Mouse (Mus musculus): ENCODE results near the gene Gm21987. TPM values are rescaled to one million over a fixed set of nuclear protein-coding genes. Genes with fewer than 3 reads are reported as not detected.

The Gm21987 gene
- polyA plus RNA-seq, 1 experiment from 2014 or later, result not detected

DNA sequence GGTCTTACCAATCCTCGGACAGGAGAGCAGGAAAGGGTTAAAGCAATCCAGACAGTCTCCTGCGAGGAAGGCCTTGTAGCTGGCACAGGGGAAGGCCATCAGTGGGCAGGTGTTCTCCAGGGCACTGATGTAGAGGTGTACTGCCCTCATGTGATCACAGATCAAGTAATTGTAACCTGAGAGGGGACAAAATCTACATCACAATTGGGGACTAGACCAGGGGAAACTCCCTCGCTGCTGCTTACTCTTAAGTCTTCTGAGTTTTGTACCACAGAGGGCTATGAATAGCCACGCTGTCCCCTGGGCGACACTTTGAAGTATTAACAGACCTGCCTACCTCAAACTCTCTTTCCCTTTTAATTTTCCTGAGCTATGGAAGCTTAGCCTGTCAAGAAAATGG lies 60.7 kb downstream of the Gm21987 start:
- Histone ChIP-seq H3K4me1 (0 out of 2 replicates have a peak, but pooled peaks cover 2% of the 10 kb centered on the region), H3K36me3 (replicated peaks) (no peaks in the 10 kb centered on the region), H3K27me3 (replicated peaks; ENCODE audit: low read depth, poor library complexity, severe bottlenecking) (no peaks in the 10 kb centered on the region), H3K9me3 (no peaks in the 10 kb centered on the region), H3K4me3 (no peak overlapping the region), H3K27ac (replicated peaks) (no peak overlapping the region)
- 32% methylated on average over 5 of the region's 5 CpGs for WGBS
- no peak for DNase-seq (ENCODE audit: low spot score)

DNA sequence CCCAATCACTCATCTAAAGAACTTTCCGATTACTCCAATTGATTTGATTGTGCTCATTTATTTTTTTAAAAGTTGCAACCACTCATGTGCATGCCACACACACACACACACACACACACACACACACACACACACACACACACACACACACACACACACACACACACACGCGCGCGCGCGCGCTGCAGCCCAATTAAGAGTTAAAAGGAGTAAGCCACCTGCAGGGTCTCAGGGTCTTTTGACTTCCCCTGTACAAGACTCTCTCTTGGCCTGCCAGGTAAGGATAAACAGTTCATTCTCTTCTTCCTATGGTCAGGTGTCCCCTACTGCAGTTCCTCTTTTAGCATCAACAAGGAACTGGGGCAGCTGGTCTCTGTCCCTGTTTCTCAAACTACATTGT lies 61.6 kb downstream of the Gm21987 start:
- Histone ChIP-seq H3K27ac (replicated peaks) (no peak overlapping the region), H3K36me3 (replicated peaks) (no peaks in the 10 kb centered on the region), H3K27me3 (replicated peaks; ENCODE audit: low read depth, poor library complexity, severe bottlenecking) (no peaks in the 10 kb centered on the region), H3K9me3 (no peaks in the 10 kb centered on the region), H3K4me1 (0 out of 2 replicates have a peak, but pooled peaks cover 2% of the 10 kb centered on the region), H3K4me3 (no peak overlapping the region)
- 95% methylated on average over 8 of the region's 8 CpGs for WGBS
- no peak for DNase-seq (ENCODE audit: low spot score)

Other genes starting within 250 kb of the Gm21987 start
- gene Nr1i2, start 52.2 kb upstream of the Gm21987 start, polyA plus RNA-seq (2016; fragmentation: Nextera tagmentation; extraction: Ambion mirVana), result not detected in 2 replicates
- gene Maats1, start 4.9 kb upstream of the Gm21987 start, polyA plus RNA-seq (2016; fragmentation: Nextera tagmentation; extraction: Ambion mirVana), result 0.17 and 0.19 TPM in 2 replicates
- 128 and 133 TPM in 2 replicates for gene Cox17, start within 50 bp of the Gm21987 start, polyA plus RNA-seq (2016; fragmentation: Nextera tagmentation; extraction: Ambion mirVana)
- gene Popdc2, start 15.2 kb downstream of the Gm21987 start, polyA plus RNA-seq (2016; fragmentation: Nextera tagmentation; extraction: Ambion mirVana), result 2.1 and 2.7 TPM in 2 replicates
- not detected in 2 replicates for gene Pla1a, start 86.1 kb downstream of the Gm21987 start, polyA plus RNA-seq (2016; fragmentation: Nextera tagmentation; extraction: Ambion mirVana)
- 139 and 143 TPM in 2 replicates for gene Adprh, start 105.7 kb downstream of the Gm21987 start, polyA plus RNA-seq (2016; fragmentation: Nextera tagmentation; extraction: Ambion mirVana)
- 0.35 and 0.39 TPM in 2 replicates for gene Cd80, start 108.5 kb downstream of the Gm21987 start, polyA plus RNA-seq (2016; fragmentation: Nextera tagmentation; extraction: Ambion mirVana)
- gene Timmdc1, start 175.6 kb downstream of the Gm21987 start, polyA plus RNA-seq (2016; fragmentation: Nextera tagmentation; extraction: Ambion mirVana), result 35.2 and 35.3 TPM in 2 replicates
- 72.6 and 76.9 TPM in 2 replicates for gene Poglut1, start 203.2 kb downstream of the Gm21987 start, polyA plus RNA-seq (2016; fragmentation: Nextera tagmentation; extraction: Ambion mirVana)
- gene Tmem39a, start 211.7 kb downstream of the Gm21987 start, polyA plus RNA-seq (2016; fragmentation: Nextera tagmentation; extraction: Ambion mirVana), result 96.2 and 114 TPM in 2 replicates

Data from embryonic facial prominence, embryonic 10.5 days (tissue).